Mouse (Mus musculus) limb, embryonic 11.5 days (tissue): Measurements from ENCODE around the gene Tas1r3. TPM values are rescaled to one million over a fixed set of nuclear protein-coding genes. Genes with fewer than 3 reads are reported as not detected.

ENCODE experiments used
- ATAC-seq: fragments of 200-750 bp; cut with Nextera tagmentation; 2 replicates; pipeline ENCODE4 v1.8.0; 2017; ENCODE audit warnings: low read depth; ENCODE audit not compliant: insufficient number of reproducible peaks, low FRiP score, low TSS enrichment
- DNase-seq: peaks from one replicate; pipeline ENCODE4 v3.0.0-alpha.2; 2015; ENCODE audit warnings: low spot score
- H3K27ac ChIP-seq: fragments of 300-500 bp; sonication (generic); replicated peaks from 2 replicates; pipeline ENCODE4 v1.5.1; 2014; ENCODE audit warnings: low read depth, mild to moderate bottlenecking, low read length
- H3K27me3 ChIP-seq: fragments of 300-500 bp; sonication (generic); 2 replicates; pipeline ENCODE4 v1.6.1; 2014; ENCODE audit warnings: mild to moderate bottlenecking, low read length, mixed read lengths; ENCODE audit not compliant: control insufficient read depth, insufficient read depth
- H3K36me3 ChIP-seq: fragments of 300-500 bp; sonication (generic); 2 replicates; pipeline ENCODE4 v1.6.1; 2014; ENCODE audit warnings: mild to moderate bottlenecking, low read length, moderate library complexity, mixed read lengths; ENCODE audit not compliant: control insufficient read depth, insufficient read depth
- H3K4me1 ChIP-seq: fragments of 300-500 bp; sonication (generic); 2 replicates; pipeline ENCODE4 v1.6.1; 2014; ENCODE audit warnings: low read length, mixed read lengths; ENCODE audit not compliant: control insufficient read depth, insufficient read depth
- H3K4me2 ChIP-seq: fragments of 300-500 bp; sonication (generic); 2 replicates; pipeline ENCODE4 v1.6.1; 2014; ENCODE audit warnings: low read depth, mild to moderate bottlenecking, moderate library complexity; ENCODE audit not compliant: severe bottlenecking
- H3K4me3 ChIP-seq: fragments of 300-500 bp; sonication (generic); 2 replicates; pipeline ENCODE4 v1.5.1; 2014; ENCODE audit warnings: low read depth, low read length
- H3K9ac ChIP-seq: fragments of 300-500 bp; sonication (generic); 2 replicates; pipeline ENCODE4 v1.6.1; 2014; ENCODE audit warnings: mild to moderate bottlenecking, low read length
- H3K9me3 ChIP-seq: fragments of 300-500 bp; sonication (generic); 2 replicates; pipeline ENCODE4 v1.6.1; 2016; ENCODE audit warnings: low read length; ENCODE audit not compliant: control insufficient read depth
- WGBS: fragments of 180-500 bp; shearing (Covaris S2); extraction: QIAGEN DNeasy Blood & Tissue Kit; methylation state at CpG from one replicate; pipeline ENCODE4 v1.1.7; 2014; 5-methylcytosine and 5-hydroxymethylcytosine counted together
- polyA plus RNA-seq: library from polyadenylated mRNA; unstranded; fragments of >200 nt; fragmentation: Nextera tagmentation; extraction: Ambion mirVana; gene quantifications from 2 replicates; pipeline ENCODE4 v1.2.1, GENCODE M21; 2014

The Tas1r3 gene
- polyA plus RNA-seq, 1 experiment from 2014 or later: 0.28 TPM

DNA sequence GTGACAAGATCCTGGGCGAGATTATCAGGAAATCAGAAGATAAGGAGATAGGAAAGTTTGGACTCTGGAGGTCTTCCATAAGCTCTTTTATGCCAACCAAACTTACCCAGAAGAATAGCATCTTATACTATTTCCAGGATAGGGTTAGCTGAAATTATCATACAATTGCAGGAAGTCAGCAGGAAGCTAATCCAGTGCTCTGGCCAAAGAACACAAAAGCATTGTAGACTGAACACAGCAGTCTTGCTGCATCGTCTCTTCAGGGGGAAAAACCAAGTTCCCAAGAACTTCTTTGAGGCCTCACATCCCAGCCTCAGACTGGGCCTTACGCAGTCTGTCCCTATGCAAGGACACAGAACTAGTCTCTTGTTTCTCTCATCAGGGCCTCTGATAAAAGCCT is 20.4 kb upstream of the Tas1r3 start:
- ATAC-seq (no peak), DNase-seq (no peak)
- peaks cover 19% of the 10 kb centered on the region; the same call in 1 of the 2 replicates for H3K36me3 ChIP-seq
- no peak overlapping the region for H3K4me3 ChIP-seq
- H3K4me2 ChIP-seq: no peak overlapping the region
- no peak overlapping the region for H3K9ac ChIP-seq
- 87% methylated on average over 3 of the region's 3 CpGs for WGBS
- H3K27me3 ChIP-seq: no peaks in the 10 kb centered on the region
- no peaks in the 10 kb centered on the region for H3K9me3 ChIP-seq
- no peak overlapping the region for H3K27ac ChIP-seq
- no peaks in the 10 kb centered on the region for H3K4me1 ChIP-seq

DNA sequence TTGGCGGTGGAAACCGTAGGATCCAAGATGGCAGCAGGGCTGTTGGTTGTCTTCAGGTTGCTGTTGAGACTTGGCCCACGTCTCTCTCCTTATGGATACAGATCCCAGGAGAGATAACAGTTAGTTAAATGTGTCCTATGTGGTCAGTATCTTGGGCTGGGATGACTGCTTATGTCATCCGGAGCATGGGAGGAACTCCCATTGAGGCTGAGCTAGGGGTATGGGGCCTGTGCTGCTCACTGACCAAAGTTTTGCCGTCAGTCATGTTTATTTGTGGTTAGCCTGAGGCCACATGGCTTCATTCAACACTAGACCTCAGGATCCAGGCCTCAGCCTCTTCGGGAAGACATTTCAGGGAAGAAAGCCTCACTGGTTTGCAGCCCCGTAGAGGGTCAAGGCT is 8.2 kb upstream of the Tas1r3 start:
- H3K4me3 ChIP-seq: no peak overlapping the region
- H3K9me3 ChIP-seq: no peaks in the 10 kb centered on the region
- no peak overlapping the region for H3K4me2 ChIP-seq
- H3K27ac ChIP-seq: no peak overlapping the region
- no peaks in the 10 kb centered on the region for H3K27me3 ChIP-seq
- H3K36me3 ChIP-seq: peaks cover 18% of the 10 kb centered on the region
- H3K9ac ChIP-seq: no peak overlapping the region
- ATAC-seq (no peak), DNase-seq (no peak)
- 95% methylated on average over 7 of the region's 7 CpGs for WGBS
- H3K4me1 ChIP-seq: peaks cover 6% of the 10 kb centered on the region

DNA sequence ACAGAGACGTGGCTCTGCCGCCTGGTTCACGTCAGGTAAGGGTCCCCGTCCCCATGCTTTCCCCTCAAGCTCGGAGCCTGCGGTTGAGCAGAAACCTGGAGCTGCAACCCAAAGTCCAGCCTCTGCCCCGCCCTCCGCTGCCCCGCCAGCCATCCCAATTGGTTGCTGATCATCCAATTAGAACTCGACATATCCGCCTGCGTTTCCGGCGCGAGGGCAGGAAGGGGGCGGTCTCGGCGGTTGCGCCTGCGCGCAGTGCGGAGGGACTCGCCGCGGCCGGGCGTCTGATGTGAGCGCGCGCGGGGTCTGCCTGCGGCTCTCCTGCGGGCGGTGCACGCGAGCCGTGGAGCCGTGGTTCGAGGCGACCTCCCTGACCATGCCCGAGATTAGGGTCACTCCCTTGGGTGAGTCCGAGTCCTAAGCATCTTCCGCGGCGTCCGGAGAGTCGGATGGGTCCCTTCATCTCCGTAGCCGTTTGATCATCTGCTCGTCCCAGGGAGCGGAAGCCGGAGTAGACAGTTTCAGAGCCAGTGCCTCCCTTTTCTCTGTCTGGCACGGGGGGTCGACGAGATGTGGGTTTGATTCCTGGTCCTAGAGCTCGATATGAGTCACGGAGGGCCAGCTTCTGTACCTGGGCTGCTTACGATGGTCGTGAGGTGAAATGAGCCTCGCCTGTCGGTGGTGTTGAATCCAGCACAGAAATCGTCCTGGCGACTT is 6.3 kb upstream of the Tas1r3 start, which contains the start of the genes Cptp and Ints11:
TSS of gene Cptp (minus strand) at position 124 of the 717 bp plus-strand sequence.
TSS of gene Ints11 (plus strand) at position 230 of the 717 bp plus-strand sequence.
- Histone ChIP-seq H3K9me3 (no peaks in the 10 kb centered on the region), H3K27ac (no peak within 1 kb of the TSS; the same call in 1 of the 2 replicates), H3K27me3 (no peaks in the 10 kb centered on the region), H3K4me2 (peak within 1 kb of the TSS; percentile 96), H3K9ac (peak within 1 kb of the TSS; percentile 75), H3K36me3 (peaks cover 8% of the 10 kb centered on the region), H3K4me1 (peaks cover 6% of the 10 kb centered on the region), H3K4me3 (peak within 1 kb of the TSS; percentile 77)
- WGBS: under 1% methylated on average over 63 of the region's 63 CpGs
- peak; percentile 96 for DNase-seq
- ATAC-seq: peak; percentile 96

DNA sequence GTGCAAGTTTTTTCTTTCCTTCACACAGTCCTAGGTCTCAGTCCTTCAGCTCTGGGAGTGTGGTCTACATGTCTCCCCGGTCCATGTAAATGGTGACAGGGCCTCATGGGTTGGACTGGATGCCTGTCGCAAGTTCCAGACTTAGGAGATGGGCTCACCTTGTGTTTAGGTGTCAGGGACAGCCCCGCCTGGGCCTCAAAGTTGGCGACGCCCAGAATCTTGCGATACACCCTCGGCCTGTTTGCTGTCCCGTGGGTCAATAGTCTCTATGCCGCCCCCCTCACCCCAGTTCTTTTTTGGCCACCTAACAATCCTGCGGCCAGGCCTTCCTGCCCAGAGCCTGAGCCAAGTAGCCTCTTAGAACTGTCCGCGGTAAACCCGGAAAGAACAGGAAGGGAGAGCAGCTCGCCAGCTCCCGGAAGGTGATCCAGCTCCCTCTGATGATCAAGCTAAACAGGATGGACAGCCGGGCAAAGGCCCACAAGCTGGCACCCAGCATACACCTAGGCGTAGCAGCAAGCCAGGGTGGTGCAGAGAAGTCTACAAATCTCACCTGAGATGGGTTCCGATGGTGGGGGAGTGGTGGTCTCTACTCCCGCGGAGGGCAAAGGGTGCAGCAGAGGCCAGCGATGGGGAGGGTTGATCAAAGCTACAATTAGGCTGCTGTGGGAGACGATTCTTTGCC is 5.6 kb upstream of the Tas1r3 start:
- H3K9ac ChIP-seq: peak overlapping the region; percentile 75
- no peak overlapping the region for H3K27ac ChIP-seq
- peaks cover 6% of the 10 kb centered on the region for H3K36me3 ChIP-seq
- no peak for DNase-seq
- H3K4me3 ChIP-seq: peak overlapping the region; percentile 77
- peak; percentile 3 for ATAC-seq
- no peaks in the 10 kb centered on the region for H3K9me3 ChIP-seq
- H3K4me2 ChIP-seq: peak overlapping the region; percentile 96
- WGBS: 13% methylated on average over 22 of the region's 22 CpGs
- H3K4me1 ChIP-seq: peaks cover 6% of the 10 kb centered on the region
- H3K27me3 ChIP-seq: no peaks in the 10 kb centered on the region

DNA sequence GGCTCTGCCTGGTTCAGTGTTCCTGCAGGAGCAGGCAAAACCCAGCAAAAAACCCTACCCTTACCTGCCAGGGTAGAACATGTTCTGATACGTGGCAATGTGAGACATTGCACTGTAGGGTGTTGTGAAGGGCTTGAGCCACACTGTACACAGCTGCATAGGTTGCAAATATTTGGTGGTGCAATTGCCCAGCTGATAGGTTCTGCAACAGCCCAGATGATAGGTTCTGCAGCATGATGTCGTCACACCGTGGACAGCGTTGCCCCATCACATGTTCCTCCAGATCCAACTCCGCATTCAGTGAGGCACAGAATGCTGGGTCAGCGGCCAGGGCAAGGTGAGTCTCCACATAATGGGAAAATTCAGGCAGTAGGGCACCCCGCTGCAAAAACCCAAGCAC is 1.4 kb downstream of the Tas1r3 start:
- Histone ChIP-seq H3K4me1 (no peaks in the 10 kb centered on the region), H3K4me2 (no peak overlapping the region), H3K9ac (no peak overlapping the region), H3K36me3 (no peaks in the 10 kb centered on the region; the same call in 1 of the 2 replicates), H3K9me3 (no peaks in the 10 kb centered on the region), H3K27ac (no peak overlapping the region), H3K27me3 (no peaks in the 10 kb centered on the region), H3K4me3 (no peak overlapping the region)
- 88% methylated on average over 7 of the region's 7 CpGs for WGBS
- ATAC-seq (no peak), DNase-seq (no peak)

DNA sequence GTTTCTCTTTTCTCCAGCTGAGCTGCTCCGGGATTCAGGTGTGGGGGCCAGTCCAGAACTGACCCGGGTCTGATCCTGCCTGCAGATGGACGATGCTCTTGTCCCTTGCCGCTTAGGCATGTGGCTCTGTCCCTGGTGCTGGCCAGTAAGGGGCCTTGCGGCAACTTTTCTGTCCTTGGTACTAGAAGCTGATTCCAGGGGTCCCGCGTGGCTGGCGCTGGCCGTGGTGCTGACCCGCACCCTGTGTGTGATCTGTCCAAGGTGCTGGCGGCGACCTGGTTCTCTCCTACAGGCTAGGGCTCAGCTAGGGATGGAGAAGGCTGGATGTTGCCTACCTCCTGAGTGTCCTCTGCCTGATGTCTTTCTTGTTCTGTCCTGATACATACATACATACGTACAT is 3.8 kb downstream of the Tas1r3 start:
- DNase-seq (peak; percentile 96), ATAC-seq (peak; percentile 28; the same call in 1 of the 2 replicates)
- Histone ChIP-seq H3K4me3 (no peak overlapping the region), H3K4me2 (no peak overlapping the region), H3K9me3 (no peaks in the 10 kb centered on the region), H3K4me1 (no peaks in the 10 kb centered on the region), H3K27me3 (no peaks in the 10 kb centered on the region), H3K36me3 (peaks cover 2% of the 10 kb centered on the region; the same call in 1 of the 2 replicates), H3K27ac (no peak overlapping the region), H3K9ac (no peak overlapping the region)
- WGBS: 14% methylated on average over 13 of the region's 13 CpGs

DNA sequence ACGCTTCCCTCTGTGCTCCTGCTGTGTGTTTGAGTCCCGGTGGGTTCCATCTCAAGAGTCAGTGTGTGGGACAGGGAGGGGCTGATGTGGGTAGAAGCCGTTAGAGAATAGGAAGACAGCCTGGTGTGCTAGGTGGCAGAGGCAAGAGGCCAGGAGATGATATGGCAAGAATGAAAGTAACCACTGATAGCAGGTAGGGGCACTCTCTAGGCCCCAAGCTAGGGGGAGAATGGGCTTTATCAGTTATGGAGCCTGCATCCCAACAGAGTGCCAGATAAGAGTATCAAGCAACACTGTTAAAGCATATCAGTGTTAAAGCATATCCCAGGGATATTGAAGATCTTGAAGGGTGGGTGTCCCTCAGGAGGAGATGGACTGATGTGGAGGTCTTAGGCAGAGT is 6.3 kb downstream of the Tas1r3 start:
- Histone ChIP-seq H3K9ac (no peak overlapping the region), H3K4me2 (no peak overlapping the region), H3K9me3 (no peaks in the 10 kb centered on the region), H3K36me3 (peaks cover 2% of the 10 kb centered on the region; the same call in 1 of the 2 replicates), H3K4me3 (no peak overlapping the region), H3K27ac (no peak overlapping the region), H3K4me1 (no peaks in the 10 kb centered on the region), H3K27me3 (no peaks in the 10 kb centered on the region)
- ATAC-seq (no peak), DNase-seq (no peak)
- 93% methylated on average over 3 of the region's 3 CpGs for WGBS

DNA sequence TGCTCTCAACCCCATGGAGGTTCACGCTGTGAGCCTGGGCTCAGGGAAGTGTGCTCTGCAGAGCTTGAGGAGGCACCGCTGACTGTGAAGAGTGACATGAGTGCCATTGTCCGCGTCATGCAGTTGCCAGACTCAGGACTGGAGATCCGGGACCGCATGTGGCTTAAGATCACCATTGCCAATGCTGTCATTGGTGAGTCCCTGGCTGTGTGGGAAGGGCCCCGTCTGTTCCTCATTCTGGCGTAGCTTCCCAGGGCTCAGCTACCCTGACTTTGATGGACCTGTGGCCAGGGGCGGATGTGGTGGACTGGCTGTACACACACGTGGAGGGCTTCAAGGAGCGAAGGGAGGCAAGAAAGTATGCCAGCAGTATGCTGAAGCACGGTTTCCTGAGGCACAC is 7.1 kb downstream of the Tas1r3 start:
- Histone ChIP-seq H3K36me3 (peaks cover 2% of the 10 kb centered on the region; the same call in 1 of the 2 replicates), H3K4me3 (no peak overlapping the region), H3K9ac (no peak overlapping the region), H3K27me3 (no peaks in the 10 kb centered on the region), H3K4me2 (no peak overlapping the region), H3K27ac (no peak overlapping the region), H3K4me1 (no peaks in the 10 kb centered on the region), H3K9me3 (no peaks in the 10 kb centered on the region)
- WGBS: 91% methylated on average over 12 of the region's 12 CpGs
- DNase-seq: no peak
- ATAC-seq: no peak
